Mouse (Mus musculus) CD8-positive naive resting alpha-beta T cell, adult 2 months (primary cell): ENCODE results near the gene Gm973.
A peak's percentile ranks its signal among the peaks of the same experiment; 100 is the strongest.

Source experiments
- DNase-seq, 2 experiments: peaks; one replicate each; pipeline ENCODE4 v3.0.0; 2022; ENCODE audit warnings: low read depth in 2 of 2, low spot score in 2 of 2

The Gm973 gene

DNA sequence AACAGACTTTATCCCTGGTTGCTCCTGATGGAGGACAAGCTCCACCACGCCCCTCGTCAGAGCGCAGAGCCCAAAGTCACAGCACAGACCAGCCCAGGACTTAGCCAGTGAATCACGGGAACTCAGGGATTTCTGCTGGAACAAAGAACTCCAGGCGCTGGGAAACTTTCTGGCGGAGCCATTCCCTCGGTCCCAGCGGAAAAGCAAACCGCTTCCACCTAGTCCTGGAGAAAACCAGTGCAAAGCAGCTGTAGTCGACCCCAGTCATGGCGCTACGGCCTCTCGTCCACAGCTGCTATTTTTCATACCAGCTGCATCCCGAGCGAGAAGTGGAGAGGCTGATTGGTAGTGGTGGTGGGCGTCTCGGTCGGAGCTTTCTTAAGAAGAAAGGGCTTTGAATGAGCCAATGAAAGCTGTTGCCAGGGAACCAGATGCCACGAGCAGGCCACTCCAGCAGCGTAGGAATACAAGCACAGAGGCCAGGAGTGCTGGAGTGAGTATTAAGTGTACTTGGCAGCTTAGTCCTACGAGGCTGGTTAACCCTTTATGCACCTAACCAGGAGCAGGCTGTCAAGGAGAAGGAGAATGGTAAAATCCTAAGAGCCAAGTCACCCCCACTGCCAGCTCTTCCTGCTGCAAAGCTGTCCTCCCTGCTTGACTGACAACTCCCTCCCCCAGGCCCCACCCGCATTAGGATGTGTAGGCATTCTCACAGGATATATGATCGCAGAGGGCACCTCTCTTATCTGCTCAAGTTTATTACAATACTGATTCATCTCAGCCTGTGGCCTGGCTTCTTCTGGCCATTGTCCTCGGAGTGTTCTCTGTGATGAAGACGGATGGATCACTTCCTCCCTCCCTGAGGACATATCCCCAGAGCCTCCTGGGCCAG lies at the start of gene Gm973:
Gm973 (plus strand) TSS at position 239 of the 892 bp plus-strand sequence.
- no peak for DNase-seq

DNA sequence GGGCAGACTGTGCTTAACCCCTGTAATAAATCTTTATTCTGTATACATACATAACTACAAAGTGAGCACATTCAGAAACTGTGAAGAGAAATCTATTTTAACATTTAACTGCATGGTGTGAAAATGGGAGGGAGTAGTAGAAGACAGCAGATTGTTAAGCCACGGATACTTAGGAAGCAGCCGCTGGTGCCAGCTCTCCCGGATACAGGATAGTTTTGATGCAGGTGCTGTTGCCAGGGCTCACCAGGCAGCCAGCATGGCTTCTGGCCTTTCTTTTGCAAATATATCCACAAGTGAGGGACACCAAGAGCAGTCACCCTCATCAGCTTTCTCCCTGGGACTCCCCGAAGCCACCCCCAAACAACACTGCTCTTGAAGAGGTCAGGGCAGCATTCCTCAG lies 46.9 kb upstream of the Gm973 start:
- no peak for DNase-seq

DNA sequence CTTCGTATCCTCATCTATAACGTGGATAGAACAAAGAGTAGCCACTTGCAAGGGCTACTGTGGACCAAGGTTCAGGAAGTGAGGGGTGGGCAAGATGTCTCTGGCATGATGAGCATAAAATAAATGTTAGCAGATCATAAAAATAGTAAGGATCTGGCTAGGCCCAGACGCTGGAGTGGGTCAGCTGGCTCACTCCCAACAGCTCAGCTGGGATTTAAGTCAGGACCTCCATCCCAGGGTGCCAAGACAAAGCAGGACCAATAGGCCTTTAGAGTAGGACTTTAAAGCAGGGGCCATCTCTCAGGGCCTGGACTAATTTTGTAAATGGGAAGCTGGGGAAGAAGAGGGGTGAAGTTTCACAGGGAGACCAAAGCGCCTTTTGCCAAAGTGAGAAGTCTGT lies 45.3 kb upstream of the Gm973 start:
- DNase-seq, result no peak

DNA sequence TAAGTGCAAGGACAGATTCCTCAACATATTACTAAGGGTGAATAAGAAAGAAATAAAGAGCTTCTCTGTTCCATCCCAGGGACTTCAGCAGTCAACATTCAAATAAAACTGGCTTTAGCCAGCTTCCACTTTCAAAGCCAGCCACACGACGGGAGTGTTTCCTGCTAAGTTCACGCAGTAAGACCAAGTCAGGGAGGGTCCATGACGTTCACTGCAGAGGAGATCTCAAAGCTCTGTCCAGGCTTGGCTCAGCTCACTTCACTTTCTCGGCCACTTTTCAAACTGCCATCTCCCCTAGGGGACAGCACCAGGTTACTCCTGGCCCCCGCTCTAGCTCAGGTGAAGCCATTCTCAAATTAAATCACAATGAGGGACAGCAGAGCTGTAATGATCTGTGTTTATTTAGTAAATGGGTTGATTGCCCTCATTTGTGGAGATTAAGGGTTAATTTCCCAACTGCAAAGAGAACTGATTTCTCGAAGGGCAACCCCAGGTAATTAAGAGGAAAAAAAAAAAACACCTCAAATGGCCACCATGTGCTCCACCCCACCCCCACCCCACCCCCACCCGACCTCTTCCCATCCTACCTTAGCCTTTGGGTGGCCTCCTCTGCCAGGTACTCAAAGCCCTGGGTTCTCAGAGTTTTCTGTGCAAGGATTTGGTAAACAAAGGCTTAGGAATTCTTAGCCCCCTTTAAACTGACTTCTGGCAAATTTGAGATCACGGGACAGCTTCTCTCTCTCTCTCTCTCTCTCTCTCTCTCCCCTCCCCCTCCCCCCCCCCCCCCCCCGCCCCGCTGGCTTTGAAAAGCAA lies 43.5 kb upstream of the Gm973 start:
- DNase-seq, result no peak

DNA sequence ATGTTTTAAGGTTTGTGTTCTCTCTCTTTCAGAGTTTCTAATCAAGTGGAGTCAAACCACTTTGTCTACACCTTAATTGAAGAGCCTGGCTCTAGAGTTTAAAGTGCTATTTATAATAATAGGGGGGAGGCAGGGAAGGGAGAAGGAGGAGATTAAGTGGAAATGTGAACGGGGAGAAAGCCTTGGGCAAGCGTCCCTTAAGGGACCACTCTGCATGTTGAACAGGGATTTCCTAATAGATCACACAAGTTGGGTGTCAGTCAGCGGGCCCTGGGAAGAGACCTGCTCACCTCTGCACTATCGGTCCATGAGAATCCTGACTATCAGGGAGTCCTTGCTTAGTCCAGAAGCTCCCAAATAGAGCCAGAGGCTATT lies 42.9 kb upstream of the Gm973 start:
- no peak for DNase-seq

DNA sequence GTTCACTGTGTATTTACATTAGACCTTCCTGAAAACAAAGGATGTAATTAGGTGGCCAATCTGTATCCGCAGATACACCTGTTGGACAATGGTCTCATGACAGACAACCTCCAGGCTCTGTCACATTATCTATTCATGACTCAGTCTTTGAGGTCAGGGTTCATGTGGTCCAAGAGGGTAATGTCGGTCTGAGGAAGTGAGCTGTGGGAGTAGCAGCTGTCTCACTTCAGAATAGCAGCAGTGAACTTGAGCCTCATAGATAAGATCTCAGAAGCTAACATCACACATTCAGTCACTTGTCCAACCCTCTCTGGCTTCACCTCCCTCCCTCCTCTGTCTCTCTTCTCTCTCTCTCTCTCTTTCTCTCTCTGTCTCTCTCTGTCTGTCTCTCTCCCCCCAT lies 40.4 kb upstream of the Gm973 start:
- no peak for DNase-seq

DNA sequence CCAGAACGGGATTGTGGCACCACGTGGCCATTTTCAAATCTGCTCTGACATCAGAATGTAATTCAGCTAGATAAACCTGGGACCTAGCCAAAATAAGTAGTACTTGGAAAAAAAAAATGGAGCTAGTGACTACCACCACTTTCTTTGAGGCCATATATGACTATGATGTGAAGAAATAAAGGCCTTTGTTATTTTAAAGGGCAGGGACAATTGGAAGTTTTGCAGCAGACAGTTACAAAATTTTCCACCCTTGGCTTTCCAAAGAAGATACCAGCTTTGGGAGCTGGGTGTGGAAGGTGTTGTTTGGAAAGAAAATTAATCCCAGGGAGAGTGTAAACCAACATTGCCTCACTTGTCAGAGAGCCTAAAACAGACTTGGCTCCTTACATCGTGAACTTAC lies 37.2 kb upstream of the Gm973 start:
- no peak for DNase-seq

DNA sequence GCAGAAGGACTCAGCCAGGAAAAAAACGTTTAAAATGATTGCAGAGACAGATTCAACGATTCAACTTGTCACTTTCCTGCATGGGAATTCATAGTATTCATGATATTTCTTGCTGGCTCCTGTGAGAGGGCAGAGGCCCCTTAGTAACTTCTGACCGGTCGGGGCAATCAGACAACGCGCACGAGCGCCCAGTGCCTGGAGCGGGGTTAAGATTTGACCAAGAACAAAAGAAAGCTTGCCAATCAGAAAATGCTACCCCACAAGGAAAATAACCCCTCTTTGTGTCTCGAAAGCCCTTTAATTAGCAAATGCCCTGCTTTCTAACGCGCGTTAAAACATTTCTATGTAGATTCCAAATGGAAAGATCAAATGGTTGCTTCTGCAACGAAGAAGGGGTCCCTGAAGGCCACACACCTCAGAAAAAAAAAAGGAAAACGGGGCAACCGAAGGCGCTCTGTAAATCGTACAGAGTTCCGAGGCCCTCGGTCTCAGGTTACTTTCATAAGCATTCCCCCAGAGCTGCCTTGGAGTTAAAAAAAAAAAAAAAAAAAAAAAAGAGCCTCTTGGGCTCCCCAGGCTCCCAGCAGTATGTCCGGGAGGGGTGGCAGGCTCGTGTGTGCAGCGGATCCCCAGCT lies 35.1 kb upstream of the Gm973 start:
- no peak for DNase-seq

DNA sequence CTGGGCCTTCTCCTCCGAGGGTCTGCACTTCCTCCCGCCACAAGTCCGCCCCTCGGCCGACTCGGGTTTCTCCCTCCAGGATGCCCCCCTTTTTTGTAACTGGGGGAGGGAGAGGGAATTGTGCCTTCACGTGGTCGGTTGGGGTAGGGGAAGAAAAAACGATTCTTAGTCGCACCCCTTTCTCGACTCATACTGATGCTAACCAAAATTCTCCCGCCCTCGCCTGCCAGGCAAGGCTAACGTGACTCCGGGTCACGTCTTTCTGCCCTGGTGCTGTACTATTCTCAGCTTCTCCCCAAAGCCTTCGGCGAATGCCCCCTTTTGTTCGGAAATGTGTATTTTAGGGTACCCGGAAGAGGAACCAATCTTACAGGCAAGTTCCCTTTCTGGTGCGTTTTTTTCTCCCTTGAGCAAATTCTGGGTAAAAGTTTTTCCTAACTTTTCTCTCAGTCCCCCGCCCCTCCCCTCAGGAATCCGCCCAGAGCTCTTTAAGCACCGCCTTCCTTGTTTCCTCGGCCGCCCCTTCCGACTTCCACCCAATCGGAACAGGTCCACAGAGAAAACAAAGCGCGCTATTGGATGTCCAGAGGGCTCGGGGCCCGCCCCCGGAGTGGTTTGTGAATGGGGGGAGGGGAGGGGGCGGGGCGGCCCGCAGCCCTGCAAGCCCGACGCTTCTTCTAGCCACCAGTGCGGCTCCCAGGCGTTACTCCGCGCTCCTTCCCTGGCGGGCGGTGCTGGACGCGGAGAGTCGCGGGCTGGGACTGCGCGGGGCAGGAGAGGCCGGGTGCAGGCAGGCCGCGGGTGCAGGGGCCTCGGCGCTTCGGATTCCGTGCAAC lies 34.4 kb upstream of the Gm973 start:
- peak; percentile 68 to 74 for DNase-seq

DNA sequence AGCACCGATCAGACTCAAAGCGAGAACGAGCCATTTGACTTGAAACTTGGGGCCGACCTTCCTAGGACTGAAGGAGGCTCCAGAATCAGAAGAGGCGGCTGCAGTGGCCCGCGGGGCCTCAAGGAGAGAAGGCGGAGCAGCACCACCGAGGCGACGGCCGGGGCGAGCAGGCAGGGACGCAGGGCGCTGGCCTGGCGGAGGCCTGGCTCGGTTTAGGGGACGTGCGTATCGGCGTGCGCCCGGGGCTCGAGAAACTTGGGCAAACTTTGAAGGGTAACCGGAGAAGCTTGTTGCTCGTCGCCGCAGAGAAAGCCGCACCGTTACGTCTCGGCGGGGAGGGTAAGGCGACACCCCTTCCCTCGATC lies 33.8 kb upstream of the Gm973 start, which contains the start of gene Fzd7:
Fzd7 (plus strand) TSS at position 94 of the 365 bp plus-strand sequence.
- DNase-seq, result peak; percentile 18 to 43

DNA sequence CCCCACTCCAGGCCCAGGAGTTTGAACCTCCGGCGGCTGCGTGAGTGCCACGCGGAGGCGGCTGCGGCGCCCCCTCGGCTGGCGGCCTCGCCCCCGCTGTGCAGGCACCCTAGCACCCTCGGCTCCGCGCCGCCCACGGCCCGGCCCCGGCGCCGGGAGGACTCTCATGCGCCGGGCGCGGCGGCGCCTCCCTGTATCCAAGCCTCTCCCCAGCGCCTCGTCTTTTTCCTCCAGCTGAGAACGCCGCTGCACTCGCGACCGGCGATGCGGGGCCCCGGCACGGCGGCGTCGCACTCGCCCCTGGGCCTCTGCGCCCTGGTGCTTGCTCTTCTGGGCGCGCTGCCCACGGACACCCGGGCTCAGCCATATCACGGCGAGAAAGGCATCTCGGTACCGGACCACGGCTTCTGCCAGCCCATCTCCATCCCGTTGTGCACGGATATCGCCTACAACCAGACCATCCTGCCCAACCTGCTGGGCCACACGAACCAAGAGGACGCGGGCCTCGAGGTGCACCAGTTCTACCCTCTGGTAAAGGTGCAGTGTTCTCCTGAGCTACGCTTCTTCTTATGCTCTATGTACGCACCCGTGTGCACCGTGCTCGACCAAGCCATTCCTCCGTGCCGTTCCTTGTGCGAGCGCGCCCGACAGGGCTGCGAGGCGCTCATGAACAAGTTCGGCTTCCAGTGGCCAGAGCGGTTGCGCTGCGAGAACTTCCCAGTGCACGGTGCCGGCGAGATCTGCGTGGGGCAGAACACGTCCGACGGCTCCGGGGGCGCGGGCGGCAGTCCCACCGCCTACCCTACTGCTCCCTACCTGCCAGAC lies 33.2 kb upstream of the Gm973 start:
- peak in 1 of 2 experiments; percentile 15 for DNase-seq

DNA sequence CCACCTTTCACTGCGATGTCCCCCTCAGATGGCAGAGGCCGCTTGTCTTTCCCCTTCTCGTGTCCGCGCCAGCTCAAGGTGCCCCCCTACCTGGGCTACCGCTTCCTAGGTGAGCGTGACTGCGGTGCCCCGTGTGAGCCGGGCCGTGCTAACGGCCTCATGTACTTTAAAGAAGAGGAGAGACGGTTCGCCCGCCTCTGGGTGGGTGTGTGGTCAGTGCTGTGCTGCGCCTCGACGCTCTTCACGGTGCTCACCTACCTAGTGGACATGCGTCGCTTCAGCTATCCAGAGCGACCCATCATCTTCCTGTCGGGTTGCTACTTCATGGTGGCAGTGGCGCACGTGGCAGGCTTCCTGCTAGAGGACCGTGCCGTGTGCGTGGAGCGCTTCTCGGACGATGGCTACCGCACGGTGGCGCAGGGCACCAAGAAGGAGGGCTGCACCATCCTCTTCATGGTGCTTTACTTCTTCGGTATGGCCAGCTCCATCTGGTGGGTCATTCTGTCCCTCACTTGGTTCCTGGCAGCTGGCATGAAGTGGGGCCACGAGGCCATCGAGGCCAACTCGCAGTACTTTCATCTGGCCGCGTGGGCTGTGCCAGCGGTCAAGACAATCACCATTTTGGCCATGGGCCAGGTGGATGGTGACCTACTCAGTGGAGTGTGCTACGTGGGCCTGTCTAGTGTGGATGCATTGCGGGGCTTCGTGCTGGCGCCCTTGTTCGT lies 32.4 kb upstream of the Gm973 start:
- DNase-seq, result peak in 1 of 2 experiments; percentile 3

DNA sequence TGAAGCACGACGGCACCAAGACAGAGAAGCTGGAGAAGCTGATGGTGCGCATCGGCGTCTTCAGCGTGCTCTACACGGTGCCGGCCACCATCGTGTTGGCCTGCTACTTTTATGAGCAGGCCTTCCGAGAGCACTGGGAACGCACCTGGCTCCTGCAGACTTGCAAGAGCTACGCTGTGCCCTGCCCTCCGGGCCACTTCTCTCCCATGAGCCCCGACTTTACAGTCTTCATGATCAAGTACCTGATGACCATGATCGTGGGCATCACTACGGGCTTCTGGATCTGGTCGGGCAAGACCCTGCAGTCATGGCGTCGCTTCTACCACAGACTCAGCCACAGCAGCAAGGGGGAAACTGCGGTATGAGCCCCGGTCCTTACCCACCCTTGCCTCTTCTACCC lies 31.8 kb upstream of the Gm973 start:
- DNase-seq, result no peak

DNA sequence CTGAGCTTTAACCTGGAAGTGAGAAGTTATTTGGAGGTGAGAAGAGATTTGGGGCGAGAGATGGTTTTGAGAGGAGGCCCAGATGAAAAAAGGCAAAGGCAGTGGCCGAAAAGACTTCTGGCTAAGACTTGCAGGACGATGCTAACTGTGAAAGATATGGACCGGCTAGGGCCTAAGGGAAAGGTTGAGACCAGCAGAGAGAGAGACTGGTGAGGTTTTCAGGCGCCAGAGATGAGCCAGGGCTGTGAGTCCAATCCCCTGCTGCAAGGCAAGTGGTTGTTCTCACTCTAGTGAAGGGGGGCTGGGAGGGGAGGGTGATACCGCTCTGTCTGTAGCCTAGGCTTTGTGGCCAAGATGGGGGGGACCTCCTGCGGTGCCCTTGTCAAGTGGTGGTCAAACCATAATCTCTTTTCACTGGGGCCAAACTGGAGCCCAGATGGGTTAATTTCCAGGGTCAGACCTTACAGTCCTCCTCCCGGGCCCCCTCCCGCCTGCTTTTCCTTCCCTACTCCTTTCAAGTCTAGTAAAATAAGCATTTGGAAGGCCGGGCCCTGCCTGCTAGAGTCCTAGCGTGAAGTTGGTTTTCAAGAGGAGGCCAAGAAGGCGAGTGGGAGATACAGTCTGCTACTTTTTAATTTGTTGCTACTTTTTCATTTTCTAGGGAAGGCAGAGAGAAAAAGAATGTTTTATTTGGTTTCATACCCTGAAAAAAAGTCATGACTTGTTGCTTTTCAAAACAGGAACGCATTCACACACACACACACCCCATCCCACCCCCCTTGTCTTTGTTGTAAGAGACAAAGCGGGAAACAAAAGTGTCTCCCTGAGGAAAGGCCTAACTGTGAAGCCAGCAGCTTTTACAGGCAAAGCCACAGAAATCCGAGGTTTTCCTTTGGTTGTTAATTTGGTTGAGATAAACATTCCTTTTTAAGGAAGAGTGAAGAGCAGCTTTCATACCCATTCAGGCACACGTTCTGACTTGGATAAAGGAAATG lies 31.0 kb upstream of the Gm973 start:
- DNase-seq, result no peak

DNA sequence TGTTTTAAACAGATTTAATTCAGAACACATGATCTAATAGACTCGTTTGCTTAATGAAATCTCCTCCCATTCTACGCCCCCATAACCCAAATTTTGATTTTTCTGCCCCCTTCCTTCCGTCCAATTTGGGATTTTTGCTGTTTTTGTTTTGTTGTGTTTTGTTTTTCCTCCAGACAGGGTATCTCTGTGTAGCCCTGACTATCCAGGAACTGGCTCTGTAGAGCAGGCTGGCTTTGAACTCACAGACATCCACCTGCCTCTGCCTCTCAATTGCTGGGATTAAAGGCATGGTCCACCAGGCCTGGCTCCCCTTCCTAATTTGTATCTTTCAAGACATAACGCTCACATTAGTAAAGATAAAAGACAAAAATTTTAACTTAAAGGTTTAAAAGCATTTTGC lies 30.3 kb upstream of the Gm973 start:
- no peak for DNase-seq

DNA sequence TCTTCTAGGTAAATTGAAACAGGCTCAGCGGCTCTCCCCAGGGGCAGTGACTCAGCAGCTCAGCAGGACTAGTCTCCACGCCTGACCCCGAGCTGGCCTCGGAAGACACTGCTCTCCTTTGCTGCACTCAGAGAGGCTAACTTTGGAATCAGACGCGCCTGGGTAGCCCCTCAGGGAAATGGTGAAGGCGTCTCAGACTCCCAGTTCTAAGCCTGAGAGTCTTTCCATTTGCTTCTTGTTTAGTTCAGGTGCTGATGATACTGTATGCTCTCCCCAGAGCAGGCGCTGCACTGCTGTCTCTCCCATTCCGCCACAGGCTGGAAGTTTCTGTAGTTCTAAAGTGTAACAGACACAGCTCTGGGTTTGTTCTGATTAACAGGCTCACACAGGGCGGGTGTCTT lies 28.4 kb upstream of the Gm973 start:
- no peak for DNase-seq

DNA sequence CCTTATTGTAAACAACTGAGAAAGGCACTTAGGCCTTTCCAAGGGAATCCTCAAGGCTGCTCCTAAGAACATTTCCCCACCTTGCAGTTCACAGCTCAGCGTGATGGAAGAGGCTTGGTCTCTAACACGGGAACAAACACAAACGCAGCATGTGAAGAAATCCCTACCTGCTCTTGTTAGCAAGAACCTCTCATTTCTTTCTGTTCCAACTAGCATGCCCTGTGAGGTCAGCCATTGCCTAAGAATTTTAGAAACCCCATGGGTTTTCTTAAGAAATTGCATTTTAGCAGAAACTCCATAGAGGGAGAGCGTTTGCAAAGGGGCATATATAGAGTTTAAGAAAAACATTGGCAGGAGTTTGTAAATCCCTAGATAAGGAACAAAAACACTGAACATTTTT lies 27.6 kb upstream of the Gm973 start:
- no peak for DNase-seq

DNA sequence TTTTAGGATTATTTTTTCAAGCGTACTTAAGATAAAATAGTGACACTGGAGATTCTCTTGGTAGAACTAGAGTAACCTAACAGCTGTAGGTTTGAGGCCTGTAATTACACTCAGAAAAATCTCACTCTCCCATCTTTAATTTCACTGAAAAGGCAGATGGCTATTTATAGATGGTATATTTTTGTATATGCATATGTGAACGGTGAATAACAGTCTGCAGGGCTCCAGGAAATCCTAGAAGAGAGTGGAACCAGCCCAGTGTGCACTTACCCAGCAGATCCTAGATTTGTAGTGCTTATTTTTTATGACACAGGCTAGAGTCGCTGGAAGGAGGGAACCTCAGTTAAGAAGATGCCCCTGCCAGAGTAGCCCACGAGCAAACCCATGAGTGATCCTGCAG lies 27.1 kb upstream of the Gm973 start:
- DNase-seq, result no peak
